Mouse (Mus musculus) embryonic facial prominence, embryonic 10.5 days (tissue): Measurements from ENCODE around the gene Cpt2. TPM values are rescaled to one million over a fixed set of nuclear protein-coding genes. Genes with fewer than 3 reads are reported as not detected.

Source experiments
- DNase-seq: peaks from one replicate; pipeline ENCODE4 v3.0.0-alpha.2; 2017; ENCODE audit warnings: low spot score
- H3K27ac ChIP-seq: fragments of 300-500 bp; sonication (generic); replicated peaks from 2 replicates; pipeline ENCODE4 v1.5.1; 2016; ENCODE audit warnings: mild to moderate bottlenecking
- H3K27me3 ChIP-seq: fragments of 300-500 bp; sonication (generic); replicated peaks from 2 replicates; pipeline ENCODE4 v1.6.1; 2016; ENCODE audit warnings: low read depth, mild to moderate bottlenecking; ENCODE audit not compliant: poor library complexity, severe bottlenecking
- H3K36me3 ChIP-seq: fragments of 300-500 bp; sonication (generic); replicated peaks from 2 replicates; pipeline ENCODE4 v1.6.1; 2016; ENCODE audit warnings: mild to moderate bottlenecking, moderate library complexity
- H3K4me1 ChIP-seq: fragments of 300-500 bp; sonication (generic); 2 replicates; pipeline ENCODE4 v1.6.1; 2016
- H3K4me3 ChIP-seq: fragments of 300-500 bp; sonication (generic); 2 replicates; pipeline ENCODE4 v1.5.1; 2016; ENCODE audit warnings: mild to moderate bottlenecking, moderate library complexity
- H3K9me3 ChIP-seq: fragments of 300-500 bp; sonication (generic); 2 replicates; pipeline ENCODE4 v1.6.1; 2016; ENCODE audit warnings: mild to moderate bottlenecking
- WGBS: fragments of 180-500 bp; shearing (Covaris S2); methylation state at CpG from one replicate; pipeline ENCODE4 v1.1.7; 2016; 5-methylcytosine and 5-hydroxymethylcytosine counted together
- polyA plus RNA-seq: library from polyadenylated mRNA; unstranded; fragments of >200 nt; fragmentation: Nextera tagmentation; extraction: Ambion mirVana; gene quantifications from 2 replicates; pipeline ENCODE4 v1.2.1, GENCODE M21; 2016

The Cpt2 gene
- polyA plus RNA-seq, 1 experiment from 2014 or later, result 35.7 TPM

GRCm38 (mm10) chr4:107856958-107857686, 66.3 kb downstream of the Cpt2 start:
- 83% methylated on average over 11 of the region's 11 CpGs for WGBS
- Histone ChIP-seq H3K27ac (no peak overlapping the region), H3K36me3 (peaks cover 83% of the 10 kb centered on the region), H3K9me3 (no peaks in the 10 kb centered on the region), H3K27me3 (no peaks in the 10 kb centered on the region), H3K4me3 (no peak overlapping the region), H3K4me1 (no peaks in the 10 kb centered on the region)
- no peak for DNase-seq

Other genes with a start within 250 kb of the Cpt2 start
- gene Dmrtb1, start 239.4 kb downstream of the Cpt2 start, polyA plus RNA-seq, result 2.3 and 3.1 TPM in 2 replicates
- gene Lrp8, start 121.3 kb downstream of the Cpt2 start, polyA plus RNA-seq, result 7.4 and 8.5 TPM in 2 replicates
- 240 and 242 TPM in 2 replicates for gene Magoh, start 43.9 kb downstream of the Cpt2 start, polyA plus RNA-seq
- 102 TPM in 2 replicates for gene 0610037L13Rik, start 33.8 kb downstream of the Cpt2 start, polyA plus RNA-seq
- not detected in 2 replicates for gene Slc1a7, start 44.7 kb upstream of the Cpt2 start, polyA plus RNA-seq
- gene Podn, start 172.8 kb upstream of the Cpt2 start, polyA plus RNA-seq, result 0.05 and 0.38 TPM in 2 replicates
- gene Scp2, start 221.4 kb upstream of the Cpt2 start, polyA plus RNA-seq, result 159 and 163 TPM in 2 replicates
- gene Echdc2, start 241.8 kb upstream of the Cpt2 start, polyA plus RNA-seq, result 27.2 and 27.6 TPM in 2 replicates